Mouse (Mus musculus) cerebellum, adult 8-10 months (tissue): ENCODE data around the gene Wfdc10.

ENCODE experiments used
- DNase-seq: peaks from one replicate; pipeline ENCODE4 v3.0.0; 2022

Gene Wfdc10

GRCm38 (mm10) chr2:164704235-164704634 lies 48.4 kb downstream of the Wfdc10 start:
- DNase-seq = no peak

- no peak for DNase-seq
Measured at GRCm38 (mm10) chr2:164705328-164705727, 49.5 kb downstream of the Wfdc10 start.

- no peak for DNase-seq
Measured at GRCm38 (mm10) chr2:164705991-164706390, 50.1 kb downstream of the Wfdc10 start.
